Mouse (Mus musculus) midbrain, embryonic 13.5 days (tissue): ENCODE measurements at regions not wholly inside any gene's neighbourhood (a gene's known extent, or its start where the extent isn't known, plus 50 kb on each side); places are given as distances from the start of the nearest gene placed in this dataset.

Source experiments
- ATAC-seq: fragments of 200-750 bp; cut with Nextera tagmentation; 2 replicates; pipeline ENCODE4 v1.8.0; 2017; ENCODE audit warnings: mild to moderate bottlenecking, moderate TSS enrichment, moderate library complexity
- H3K27ac ChIP-seq: fragments of 300-500 bp; sonication (generic); 2 replicates; pipeline ENCODE4 v1.5.1; 2015; ENCODE audit warnings: inconsistent platforms, mild to moderate bottlenecking, moderate library complexity
- H3K27me3 ChIP-seq: fragments of 300-500 bp; sonication (generic); 2 replicates; pipeline ENCODE4 v1.6.1; 2015; ENCODE audit warnings: mild to moderate bottlenecking, inconsistent platforms
- H3K36me3 ChIP-seq: fragments of 300-500 bp; sonication (generic); 2 replicates; pipeline ENCODE4 v1.6.1; 2015; ENCODE audit warnings: mild to moderate bottlenecking, inconsistent platforms
- H3K4me1 ChIP-seq: fragments of 300-500 bp; sonication (generic); replicated peaks from 2 replicates; pipeline ENCODE4 v1.6.1; 2015; ENCODE audit warnings: inconsistent platforms
- H3K4me2 ChIP-seq: fragments of 300-500 bp; sonication (generic); replicated peaks from 2 replicates; pipeline ENCODE4 v1.6.1; 2015; ENCODE audit warnings: moderate library complexity, mild to moderate bottlenecking, inconsistent platforms
- H3K4me3 ChIP-seq: fragments of 300-500 bp; sonication (generic); replicated peaks from 2 replicates; pipeline ENCODE4 v1.5.1; 2015; ENCODE audit warnings: mild to moderate bottlenecking, inconsistent platforms
- H3K9ac ChIP-seq: fragments of 300-500 bp; sonication (generic); replicated peaks from 2 replicates; pipeline ENCODE4 v1.6.1; 2015; ENCODE audit warnings: mild to moderate bottlenecking, inconsistent platforms
- H3K9me3 ChIP-seq: fragments of 300-500 bp; sonication (generic); 2 replicates; pipeline ENCODE4 v1.6.1; 2016; ENCODE audit warnings: mild to moderate bottlenecking, inconsistent platforms
- WGBS: fragments of 180-500 bp; shearing (Covaris S2); methylation state at CpG from one replicate; pipeline ENCODE4 v1.1.7; 2015; 5-methylcytosine and 5-hydroxymethylcytosine counted together

GRCm38 (mm10) chr15:31999553-31999952, 177.5 kb upstream of the Tas2r119 start:
- WGBS: 85% methylated on average over 5 of the region's 5 CpGs
- H3K27ac ChIP-seq: no peak overlapping the region
- no peaks in the 10 kb centered on the region for H3K27me3 ChIP-seq
- H3K9me3 ChIP-seq: no peaks in the 10 kb centered on the region
- no peak for ATAC-seq
- no peak overlapping the region for H3K4me2 ChIP-seq
- no peaks in the 10 kb centered on the region for H3K36me3 ChIP-seq
- no peak overlapping the region for H3K9ac ChIP-seq
- peaks cover 19% of the 10 kb centered on the region for H3K4me1 ChIP-seq
- no peak overlapping the region for H3K4me3 ChIP-seq

GRCm38 (mm10) chr15:32002950-32003422, 174.1 kb upstream of the Tas2r119 start:
- no peaks in the 10 kb centered on the region for H3K36me3 ChIP-seq
- H3K9ac ChIP-seq: no peak overlapping the region
- H3K4me1 ChIP-seq: peaks cover 19% of the 10 kb centered on the region
- 23% methylated on average over 2 of the region's 2 CpGs for WGBS
- H3K4me3 ChIP-seq: no peak overlapping the region
- 0 out of 2 replicates have a peak overlapping the region, but pooled peaks have one; percentile 9 for H3K27ac ChIP-seq
- H3K9me3 ChIP-seq: no peaks in the 10 kb centered on the region
- ATAC-seq: peak; percentile 94
- H3K4me2 ChIP-seq: no peak overlapping the region
- no peaks in the 10 kb centered on the region for H3K27me3 ChIP-seq

GRCm38 (mm10) chr15:32003489-32003888, 173.6 kb upstream of the Tas2r119 start:
- 4% methylated on average over 5 of the region's 6 CpGs for WGBS
- ATAC-seq: peak; percentile 62
- no peak overlapping the region for H3K9ac ChIP-seq
- no peak overlapping the region for H3K4me2 ChIP-seq
- H3K27ac ChIP-seq: 0 out of 2 replicates have a peak overlapping the region, but pooled peaks have one; percentile 9
- no peaks in the 10 kb centered on the region for H3K27me3 ChIP-seq
- peaks cover 19% of the 10 kb centered on the region for H3K4me1 ChIP-seq
- H3K36me3 ChIP-seq: no peaks in the 10 kb centered on the region
- no peak overlapping the region for H3K4me3 ChIP-seq
- H3K9me3 ChIP-seq: no peaks in the 10 kb centered on the region

GRCm38 (mm10) chr15:32005986-32006385, 171.1 kb upstream of the Tas2r119 start:
- WGBS: 41% methylated on average over 5 of the region's 5 CpGs

GRCm38 (mm10) chr15:32009818-32010217, 167.3 kb upstream of the Tas2r119 start:
- no peaks in the 10 kb centered on the region for H3K27me3 ChIP-seq
- ATAC-seq: no peak
- H3K4me1 ChIP-seq: no peaks in the 10 kb centered on the region
- H3K36me3 ChIP-seq: no peaks in the 10 kb centered on the region
- H3K27ac ChIP-seq: no peak overlapping the region
- H3K9me3 ChIP-seq: no peaks in the 10 kb centered on the region
- H3K4me2 ChIP-seq: no peak overlapping the region
- H3K4me3 ChIP-seq: no peak overlapping the region
- WGBS: 88% methylated on average over 3 of the region's 3 CpGs
- H3K9ac ChIP-seq: no peak overlapping the region

More at GRCm38 (mm10) chr15:32005986-32006385, 171.1 kb upstream of the Tas2r119 start:
- H3K4me3 ChIP-seq: no peak overlapping the region
- no peaks in the 10 kb centered on the region for H3K36me3 ChIP-seq
- H3K27ac ChIP-seq: no peak overlapping the region
- H3K4me1 ChIP-seq: peaks cover 19% of the 10 kb centered on the region
- H3K27me3 ChIP-seq: no peaks in the 10 kb centered on the region
- ATAC-seq: no peak
- H3K9me3 ChIP-seq: no peaks in the 10 kb centered on the region
- H3K9ac ChIP-seq: no peak overlapping the region
- H3K4me2 ChIP-seq: no peak overlapping the region

GRCm38 (mm10) chr15:32012044-32012443, 165.0 kb upstream of the Tas2r119 start:
- ATAC-seq: no peak
- Histone ChIP-seq H3K9ac (no peak overlapping the region), H3K9me3 (no peaks in the 10 kb centered on the region), H3K4me1 (no peaks in the 10 kb centered on the region), H3K27ac (no peak overlapping the region), H3K27me3 (no peaks in the 10 kb centered on the region), H3K4me3 (no peak overlapping the region), H3K36me3 (no peaks in the 10 kb centered on the region), H3K4me2 (no peak overlapping the region)
- 70% methylated on average over 2 of the region's 2 CpGs for WGBS

- no peak overlapping the region for H3K9ac ChIP-seq
- no peak for ATAC-seq
- no peaks in the 10 kb centered on the region for H3K9me3 ChIP-seq
- no peaks in the 10 kb centered on the region for H3K27me3 ChIP-seq
- no peaks in the 10 kb centered on the region for H3K36me3 ChIP-seq
- 86% methylated on average over 5 of the region's 5 CpGs for WGBS
- H3K4me1 ChIP-seq: no peaks in the 10 kb centered on the region
- H3K27ac ChIP-seq: no peak overlapping the region
- H3K4me2 ChIP-seq: no peak overlapping the region
- H3K4me3 ChIP-seq: no peak overlapping the region
Measured at GRCm38 (mm10) chr15:32012838-32013237, 164.3 kb upstream of the Tas2r119 start.

GRCm38 (mm10) chr15:32015169-32015568, 161.9 kb upstream of the Tas2r119 start:
- Histone ChIP-seq H3K27ac (no peak overlapping the region), H3K27me3 (no peaks in the 10 kb centered on the region), H3K4me1 (no peaks in the 10 kb centered on the region), H3K9ac (no peak overlapping the region), H3K9me3 (no peaks in the 10 kb centered on the region), H3K4me2 (no peak overlapping the region), H3K36me3 (no peaks in the 10 kb centered on the region), H3K4me3 (no peak overlapping the region)
- WGBS: 83% methylated on average over 4 of the region's 4 CpGs
- no peak for ATAC-seq

- H3K27ac ChIP-seq: no peak overlapping the region
- no peak overlapping the region for H3K4me2 ChIP-seq
- no peaks in the 10 kb centered on the region for H3K9me3 ChIP-seq
- H3K36me3 ChIP-seq: no peaks in the 10 kb centered on the region
- H3K4me3 ChIP-seq: no peak overlapping the region
- H3K4me1 ChIP-seq: no peaks in the 10 kb centered on the region
- WGBS: 62% methylated on average over 6 of the region's 6 CpGs
- ATAC-seq: no peak
- no peaks in the 10 kb centered on the region for H3K27me3 ChIP-seq
- H3K9ac ChIP-seq: no peak overlapping the region
Measured at GRCm38 (mm10) chr15:32020323-32021008, 156.6 kb upstream of the Tas2r119 start.

GRCm38 (mm10) chr15:32021009-32021602, 156.0 kb upstream of the Tas2r119 start:
- Histone ChIP-seq H3K4me1 (no peaks in the 10 kb centered on the region), H3K9me3 (no peaks in the 10 kb centered on the region), H3K27me3 (no peaks in the 10 kb centered on the region), H3K27ac (no peak overlapping the region), H3K36me3 (no peaks in the 10 kb centered on the region), H3K4me3 (no peak overlapping the region), H3K9ac (no peak overlapping the region), H3K4me2 (no peak overlapping the region)
- ATAC-seq: no peak
- WGBS: 76% methylated on average over 5 of the region's 5 CpGs

GRCm38 (mm10) chr15:32034091-32034490, 143.0 kb upstream of the Tas2r119 start:
- H3K27me3 ChIP-seq: no peaks in the 10 kb centered on the region
- peaks cover 9% of the 10 kb centered on the region for H3K4me1 ChIP-seq
- no peak overlapping the region for H3K9ac ChIP-seq
- ATAC-seq: no peak
- no peaks in the 10 kb centered on the region; the same call in 1 of the 2 replicates for H3K9me3 ChIP-seq
- H3K27ac ChIP-seq: no peak overlapping the region
- WGBS: 73% methylated on average over 1 of the region's 1 CpGs
- no peak overlapping the region for H3K4me2 ChIP-seq
- H3K36me3 ChIP-seq: no peaks in the 10 kb centered on the region
- H3K4me3 ChIP-seq: no peak overlapping the region

GRCm38 (mm10) chr15:32034790-32035189, 142.3 kb upstream of the Tas2r119 start:
- H3K4me3 ChIP-seq: no peak overlapping the region
- no peak overlapping the region for H3K27ac ChIP-seq
- 29% methylated on average over 7 of the region's 7 CpGs for WGBS
- no peaks in the 10 kb centered on the region for H3K27me3 ChIP-seq
- no peaks in the 10 kb centered on the region; the same call in 1 of the 2 replicates for H3K9me3 ChIP-seq
- H3K4me2 ChIP-seq: no peak overlapping the region
- H3K9ac ChIP-seq: no peak overlapping the region
- no peaks in the 10 kb centered on the region for H3K36me3 ChIP-seq
- H3K4me1 ChIP-seq: peaks cover 9% of the 10 kb centered on the region
- peak; percentile 91 for ATAC-seq
